In genomic region chr3:103715762-103716693, GRCm38 (mm10) we compare ENCODE assay signal across 10 mouse cellular contexts. TPM values are rescaled to one million over a fixed set of nuclear protein-coding genes. Genes with fewer than 3 reads are reported as not detected.
DNase-seq lines count a peak whose midpoint lies in the region; ATAC-seq lines count a peak whose summit lies in the region.
"Had no signal": no experiment of that assay in that cellular context is flagged by ENCODE, and none has a peak within 500 bp of the region (broad histone marks: within the 10 kb centered on the region; RNA-seq: fewer than 3 reads in every experiment).

No protein-coding gene starts in this region.

- H3K36me3 ChIP-seq in neural tube, embryonic 15.5 days, result no peaks in the 10 kb centered on the region
- H3K36me3 ChIP-seq in hindbrain, embryonic 13.5 days, result no peaks in the 10 kb centered on the region

- H3K27me3 ChIP-seq in neural tube, embryonic 15.5 days (replicated peaks), result no peaks in the 10 kb centered on the region
- no peaks in the 10 kb centered on the region for H3K27me3 ChIP-seq in hindbrain, embryonic 13.5 days

- H3K27ac ChIP-seq in neural tube, embryonic 15.5 days (replicated peaks), result no peak overlapping the region; the same call in none of the 2 replicates
- H3K27ac ChIP-seq in hindbrain, embryonic 13.5 days, result peak overlapping the region; percentile 24; the same call in 1 of the 2 replicates

- no peak overlapping the region for H3K9ac ChIP-seq in neural tube, embryonic 15.5 days (replicated peaks)
- H3K9ac ChIP-seq in hindbrain, embryonic 13.5 days, result no peak overlapping the region

- H3K9me3 ChIP-seq in neural tube, embryonic 15.5 days (replicated peaks), result no peaks in the 10 kb centered on the region
- H3K9me3 ChIP-seq in hindbrain, embryonic 13.5 days, result no peaks in the 10 kb centered on the region

- H3K4me2 ChIP-seq in neural tube, embryonic 15.5 days, result no peak overlapping the region
- no peak overlapping the region for H3K4me2 ChIP-seq in hindbrain, embryonic 13.5 days

- no peak overlapping the region for H3K4me3 ChIP-seq in neural tube, embryonic 15.5 days (replicated peaks)
- H3K4me3 ChIP-seq in hindbrain, embryonic 13.5 days, result no peak overlapping the region

- no peak for ATAC-seq in neural tube, embryonic 15.5 days (ENCODE audit: low FRiP score)
- no peak for ATAC-seq in hindbrain, embryonic 13.5 days (ENCODE audit: low FRiP score)

- peaks cover 33% of the 10 kb centered on the region for H3K4me1 ChIP-seq in neural tube, embryonic 15.5 days
- peaks cover 30% of the 10 kb centered on the region for H3K4me1 ChIP-seq in hindbrain, embryonic 13.5 days (replicated peaks)

- 25% methylated on average over 11 of the region's 11 CpGs for WGBS in neural tube, embryonic 15.5 days
- WGBS in hindbrain, embryonic 13.5 days, result 29% methylated on average over 11 of the region's 11 CpGs

- DNase-seq in neural tube, embryonic 10.5 days (ENCODE audit: extremely low spot score, low spot score), result peak; percentile 48
- DNase-seq in embryo, embryonic 11 days, result peak; percentile 69
- peak; percentile 63 for DNase-seq in lung, postnatal 10 days
- peak; percentile 80 for DNase-seq in testis, postnatal 10 days (ENCODE audit: low spot score)
- DNase-seq in right cerebral cortex, adult 2 months (ENCODE audit: low spot score in 2 of 2), result no peak
- no peak for DNase-seq in layer of hippocampus, postnatal 36 days

RNA-seq across cellular contexts. Expression of gene Olfml3, which starts 21.8 kb away (rescaled TPM):
- 15.5 and 20.9 TPM in 2 replicates for polyA plus RNA-seq in neural tube, embryonic 15.5 days (2015; fragmentation: Nextera tagmentation; extraction: Ambion mirVana)
- 7.3 and 8.7 TPM in 2 replicates for polyA plus RNA-seq in hindbrain, embryonic 13.5 days (2015; fragmentation: Nextera tagmentation; extraction: Ambion mirVana)
- 10 to 100 TPM; 12.0 to 14.2 TPM for total RNA-seq in layer of hippocampus, postnatal 36 days (2021)

RNA-seq across cellular contexts. Expression of gene Gm10964, which starts 23.1 kb away (rescaled TPM):
- not detected in 2 replicates for polyA plus RNA-seq in neural tube, embryonic 15.5 days (2015; fragmentation: Nextera tagmentation; extraction: Ambion mirVana)
- polyA plus RNA-seq in hindbrain, embryonic 13.5 days (2015; fragmentation: Nextera tagmentation; extraction: Ambion mirVana), result not detected in 2 replicates
- not detected for total RNA-seq in layer of hippocampus, postnatal 36 days (2021)
- total RNA-seq: adrenal gland, adult 18-20 months; left cerebral cortex, postnatal 10 days had no signal

Comparison
In these comparisons a context has a peak if more than half of its experiments do, and no peak if none do; other contexts are left out.
1. DNase-seq: peak in neural tube, embryonic 10.5 days (single experiment), embryo, embryonic 11 days (single experiment), lung, postnatal 10 days (single experiment) and testis, postnatal 10 days (single experiment); none in right cerebral cortex, adult 2 months (0 of 2) and layer of hippocampus, postnatal 36 days (0 of 2).